Mouse (Mus musculus) embryonic facial prominence, embryonic 15.5 days (tissue): ENCODE measurements around the gene En1. TPM values are rescaled to one million over a fixed set of nuclear protein-coding genes. Genes with fewer than 3 reads are reported as not detected.

Source experiments
- ATAC-seq: fragments of 200-750 bp; cut with Nextera tagmentation; 2 replicates; pipeline ENCODE4 v1.8.0; 2017; ENCODE audit warnings: low read depth, moderate TSS enrichment; ENCODE audit not compliant: insufficient number of reproducible peaks, low FRiP score, low TSS enrichment
- H3K27ac ChIP-seq: fragments of 300-500 bp; sonication (generic); replicated peaks from 2 replicates; pipeline ENCODE4 v1.5.1; 2015; ENCODE audit warnings: mild to moderate bottlenecking, inconsistent platforms
- H3K27me3 ChIP-seq: fragments of 300-500 bp; sonication (generic); 2 replicates; pipeline ENCODE4 v1.6.1; 2015; ENCODE audit warnings: inconsistent platforms
- H3K36me3 ChIP-seq: fragments of 300-500 bp; sonication (generic); 2 replicates; pipeline ENCODE4 v1.6.1; 2015; ENCODE audit warnings: mild to moderate bottlenecking, inconsistent platforms
- H3K4me1 ChIP-seq: fragments of 300-500 bp; sonication (generic); 2 replicates; pipeline ENCODE4 v1.6.1; 2015; ENCODE audit warnings: inconsistent platforms
- H3K4me2 ChIP-seq: fragments of 300-500 bp; sonication (generic); replicated peaks from 2 replicates; pipeline ENCODE4 v1.6.1; 2015; ENCODE audit warnings: mild to moderate bottlenecking, inconsistent platforms
- H3K4me3 ChIP-seq: fragments of 300-500 bp; sonication (generic); replicated peaks from 2 replicates; pipeline ENCODE4 v1.5.1; 2015; ENCODE audit warnings: mild to moderate bottlenecking, inconsistent platforms
- H3K9ac ChIP-seq: fragments of 300-500 bp; sonication (generic); 2 replicates; pipeline ENCODE4 v1.6.1; 2015; ENCODE audit warnings: inconsistent platforms
- H3K9me3 ChIP-seq: fragments of 300-500 bp; sonication (generic); replicated peaks from 2 replicates; pipeline ENCODE4 v1.6.1; 2016; ENCODE audit warnings: inconsistent platforms
- WGBS: fragments of 180-500 bp; shearing (Covaris S2); methylation state at CpG from one replicate; pipeline ENCODE4 v1.1.7; 2015; 5-methylcytosine and 5-hydroxymethylcytosine counted together
- polyA plus RNA-seq: library from polyadenylated mRNA; unstranded; fragments of >200 nt; fragmentation: Nextera tagmentation; extraction: Ambion mirVana; gene quantifications from 2 replicates; pipeline ENCODE4 v1.2.1, GENCODE M21; 2015

En1 gene
- polyA plus RNA-seq, 1 experiment from 2014 or later = 2.1 TPM

- H3K9me3 ChIP-seq = no peaks in the 10 kb centered on the region
- H3K27ac ChIP-seq = no peak overlapping the region
- H3K4me2 ChIP-seq = no peak overlapping the region
- 8% methylated on average over 16 of the region's 16 CpGs for WGBS
- H3K36me3 ChIP-seq = no peaks in the 10 kb centered on the region
- peaks cover 95% of the 10 kb centered on the region for H3K27me3 ChIP-seq
- no peak overlapping the region; the same call in 1 of the 2 replicates for H3K4me3 ChIP-seq
- H3K4me1 ChIP-seq = peaks cover 31% of the 10 kb centered on the region
- H3K9ac ChIP-seq = no peak overlapping the region
- no peak for ATAC-seq
These were observed 873 bp upstream of the En1 start for GRCm38 (mm10) chr1:120601253-120601836.

GRCm38 (mm10) chr1:120602876-120603655 is 848 bp downstream of the En1 start:
- H3K27ac ChIP-seq = peak overlapping the region; percentile 71; the same call in 1 of the 2 replicates
- peak overlapping the region; percentile 90 for H3K4me2 ChIP-seq
- peak overlapping the region; percentile 31; the same call in 1 of the 2 replicates for H3K9ac ChIP-seq
- no peak for ATAC-seq
- peak overlapping the region; percentile 53 for H3K4me3 ChIP-seq
- H3K27me3 ChIP-seq = peaks cover 92% of the 10 kb centered on the region
- H3K9me3 ChIP-seq = no peaks in the 10 kb centered on the region
- under 1% methylated on average over 71 of the region's 83 CpGs for WGBS
- peaks cover 32% of the 10 kb centered on the region for H3K4me1 ChIP-seq
- H3K36me3 ChIP-seq = no peaks in the 10 kb centered on the region

DNA sequence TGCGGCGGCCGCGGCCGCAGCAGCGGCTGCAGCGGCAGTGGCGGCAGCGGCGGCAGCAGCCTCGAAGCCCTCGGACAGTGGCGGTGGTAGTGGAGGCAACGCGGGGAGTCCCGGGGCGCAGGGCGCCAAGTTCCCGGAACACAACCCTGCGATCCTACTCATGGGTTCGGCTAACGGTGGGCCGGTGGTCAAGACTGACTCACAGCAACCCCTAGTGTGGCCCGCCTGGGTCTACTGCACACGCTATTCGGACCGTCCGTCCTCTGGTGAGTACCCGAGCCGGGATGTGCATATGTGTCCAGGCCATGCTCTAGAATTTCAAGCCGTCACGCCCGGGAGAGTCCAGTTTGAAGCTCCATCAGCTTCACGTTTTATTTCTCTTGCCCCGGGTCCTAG is 1.4 kb downstream of the En1 start:
- ATAC-seq = no peak
- Histone ChIP-seq H3K9ac (0 out of 2 replicates have a peak overlapping the region, but pooled peaks have one; percentile 9), H3K27ac (no peak overlapping the region), H3K4me2 (peak overlapping the region; percentile 90), H3K4me1 (peaks cover 32% of the 10 kb centered on the region), H3K4me3 (peak overlapping the region; percentile 53), H3K36me3 (no peaks in the 10 kb centered on the region), H3K9me3 (no peaks in the 10 kb centered on the region), H3K27me3 (peaks cover 92% of the 10 kb centered on the region)
- WGBS = 3% methylated on average over 35 of the region's 35 CpGs

DNA sequence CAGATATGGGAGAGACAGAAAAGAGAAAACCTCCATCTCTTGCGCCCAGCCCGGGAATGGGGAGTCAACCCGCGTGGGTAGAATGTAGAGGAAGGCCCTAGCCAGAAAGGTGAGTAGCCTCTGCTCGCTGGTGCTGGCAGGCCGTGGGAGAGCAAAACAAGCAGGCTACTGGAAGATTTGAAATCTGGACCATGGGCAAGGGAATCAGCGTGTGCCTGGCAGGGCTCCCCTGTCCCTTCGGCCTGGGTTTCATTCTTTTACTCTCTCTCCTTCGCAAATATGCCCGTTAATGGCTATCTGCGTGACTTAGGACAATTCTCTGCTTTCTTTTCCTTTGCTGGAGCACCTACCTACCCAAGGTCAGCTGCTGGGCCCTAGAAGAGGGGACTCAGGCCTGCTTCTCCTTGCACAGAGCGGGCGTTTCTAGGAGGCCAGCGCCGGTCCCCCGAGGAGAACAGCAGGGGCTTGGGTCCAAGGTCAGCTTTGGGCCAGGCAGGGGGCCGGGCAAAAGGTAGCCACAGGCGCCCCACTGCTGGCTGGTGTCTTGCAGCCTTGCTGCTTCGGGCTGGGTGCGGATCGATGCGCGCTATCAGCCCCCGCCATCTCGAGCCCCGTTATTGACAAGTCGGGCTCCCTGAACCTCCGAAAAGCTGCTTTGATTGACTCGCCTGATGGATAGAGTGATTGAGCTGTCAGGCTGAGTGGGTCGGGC is 2.4 kb downstream of the En1 start:
- no peak overlapping the region for H3K27ac ChIP-seq
- H3K4me2 ChIP-seq = peak overlapping the region; percentile 90
- H3K9me3 ChIP-seq = no peaks in the 10 kb centered on the region
- peak overlapping the region; percentile 53 for H3K4me3 ChIP-seq
- peaks cover 32% of the 10 kb centered on the region for H3K4me1 ChIP-seq
- H3K27me3 ChIP-seq = peaks cover 92% of the 10 kb centered on the region
- WGBS = 14% methylated on average over 30 of the region's 30 CpGs
- H3K9ac ChIP-seq = no peak overlapping the region
- H3K36me3 ChIP-seq = no peaks in the 10 kb centered on the region
- ATAC-seq = no peak

DNA sequence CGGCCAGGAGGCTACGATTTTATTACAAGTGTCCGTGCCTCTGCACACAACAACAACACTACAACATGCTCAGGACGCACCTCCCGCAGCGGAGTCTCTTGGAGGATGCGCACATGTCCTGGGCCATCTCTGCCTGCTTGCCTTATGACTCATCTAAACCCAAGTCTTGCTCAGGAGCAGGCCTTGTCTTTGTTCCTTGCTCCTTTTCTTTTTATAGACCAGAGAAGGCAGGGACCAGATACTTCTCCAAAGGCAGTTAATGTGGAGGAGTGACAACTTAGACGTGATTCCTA is 2.9 kb downstream of the En1 start:
- Histone ChIP-seq H3K9me3 (no peaks in the 10 kb centered on the region), H3K27ac (no peak overlapping the region), H3K27me3 (peaks cover 92% of the 10 kb centered on the region), H3K4me2 (peak overlapping the region; percentile 90; the same call in 1 of the 2 replicates), H3K36me3 (no peaks in the 10 kb centered on the region), H3K9ac (no peak overlapping the region), H3K4me1 (peaks cover 32% of the 10 kb centered on the region), H3K4me3 (peak overlapping the region; percentile 53)
- ATAC-seq = no peak
- WGBS = 27% methylated on average over 8 of the region's 8 CpGs

GRCm38 (mm10) chr1:120605521-120606310 is 3.5 kb downstream of the En1 start:
- Histone ChIP-seq H3K27ac (no peak overlapping the region), H3K4me2 (no peak overlapping the region), H3K9ac (no peak overlapping the region), H3K9me3 (no peaks in the 10 kb centered on the region), H3K4me3 (peak overlapping the region; percentile 53; the same call in 1 of the 2 replicates), H3K36me3 (no peaks in the 10 kb centered on the region), H3K4me1 (peaks cover 32% of the 10 kb centered on the region), H3K27me3 (peaks cover 92% of the 10 kb centered on the region)
- WGBS = 24% methylated on average over 6 of the region's 6 CpGs
- ATAC-seq = no peak

DNA sequence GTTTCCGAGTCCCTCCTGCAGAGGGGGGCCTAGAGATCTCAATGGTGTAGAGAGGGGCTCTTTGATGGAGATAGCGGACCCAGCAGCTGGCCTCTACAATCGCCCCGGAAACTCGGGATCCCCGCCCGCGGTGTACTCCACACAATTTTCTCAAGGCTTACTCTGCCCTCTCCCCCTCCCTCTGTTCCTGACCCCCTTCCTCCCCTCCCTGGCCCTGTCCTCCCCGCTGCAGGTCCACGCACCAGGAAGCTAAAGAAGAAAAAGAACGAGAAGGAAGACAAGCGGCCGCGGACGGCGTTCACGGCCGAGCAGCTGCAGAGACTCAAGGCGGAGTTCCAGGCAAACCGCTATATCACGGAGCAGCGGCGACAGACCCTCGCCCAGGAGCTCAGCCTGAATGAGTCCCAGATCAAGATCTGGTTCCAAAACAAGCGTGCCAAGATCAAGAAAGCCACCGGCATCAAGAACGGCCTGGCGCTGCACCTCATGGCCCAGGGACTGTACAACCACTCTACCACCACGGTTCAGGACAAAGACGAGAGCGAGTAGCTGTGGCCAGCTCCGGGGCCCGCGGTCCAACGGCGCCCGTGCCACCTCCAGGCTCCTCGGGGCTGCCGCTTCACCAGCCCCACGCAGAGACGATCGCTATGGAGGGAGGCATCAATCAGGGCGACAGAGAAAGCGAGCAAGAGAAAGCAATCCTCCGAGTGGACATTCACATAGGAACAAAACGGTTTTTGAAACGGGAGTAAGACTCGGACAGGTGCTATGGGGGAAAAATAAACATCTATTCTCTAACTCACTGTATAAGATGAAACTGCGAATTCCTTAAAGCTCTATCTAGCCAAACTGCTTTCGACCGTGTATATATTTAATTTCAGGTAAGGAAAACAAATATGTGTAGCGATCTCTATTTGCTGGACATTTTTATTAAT is 4.7 kb downstream of the En1 start:
- H3K4me2 ChIP-seq = peak overlapping the region; percentile 42
- WGBS = 3% methylated on average over 50 of the region's 52 CpGs
- no peaks in the 10 kb centered on the region for H3K9me3 ChIP-seq
- H3K27me3 ChIP-seq = peaks cover 93% of the 10 kb centered on the region
- no peak overlapping the region for H3K9ac ChIP-seq
- H3K36me3 ChIP-seq = no peaks in the 10 kb centered on the region
- H3K4me1 ChIP-seq = peaks cover 31% of the 10 kb centered on the region
- peak overlapping the region; percentile 28 for H3K4me3 ChIP-seq
- ATAC-seq = no peak
- no peak overlapping the region for H3K27ac ChIP-seq

- Histone ChIP-seq H3K27me3 (peaks cover 96% of the 10 kb centered on the region), H3K27ac (no peak overlapping the region), H3K4me2 (no peak overlapping the region), H3K9me3 (no peaks in the 10 kb centered on the region), H3K36me3 (no peaks in the 10 kb centered on the region), H3K9ac (no peak overlapping the region), H3K4me1 (peaks cover 25% of the 10 kb centered on the region), H3K4me3 (peak overlapping the region; percentile 9; the same call in 1 of the 2 replicates)
- 19% methylated on average over 11 of the region's 11 CpGs for WGBS
- ATAC-seq = no peak
These were observed 5.6 kb downstream of the En1 start for GRCm38 (mm10) chr1:120607576-120608400.

DNA sequence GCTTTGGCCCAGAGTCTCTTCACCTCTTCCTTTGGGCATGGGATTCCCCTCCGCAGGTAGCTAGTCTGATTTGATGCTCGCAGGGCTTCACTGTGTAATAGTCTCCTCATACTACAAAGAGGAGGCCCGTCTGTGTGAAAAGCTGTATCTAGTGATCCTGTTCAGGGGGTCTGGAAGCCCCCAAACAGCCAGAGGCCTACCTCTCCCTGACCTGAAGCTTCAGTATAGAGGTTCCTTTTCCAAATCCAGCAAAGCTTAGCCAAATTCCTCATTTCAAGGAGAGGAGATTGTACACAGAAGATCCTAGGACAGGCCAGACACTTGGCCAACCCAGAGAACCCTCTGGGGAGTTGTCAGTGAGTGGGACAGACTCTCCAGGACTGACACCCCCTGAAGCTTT is 6.2 kb downstream of the En1 start:
- H3K4me2 ChIP-seq = no peak overlapping the region
- H3K4me1 ChIP-seq = peaks cover 20% of the 10 kb centered on the region
- 29% methylated on average over 3 of the region's 3 CpGs for WGBS
- no peak overlapping the region for H3K9ac ChIP-seq
- H3K4me3 ChIP-seq = no peak overlapping the region
- H3K36me3 ChIP-seq = no peaks in the 10 kb centered on the region
- H3K9me3 ChIP-seq = no peaks in the 10 kb centered on the region
- H3K27me3 ChIP-seq = peaks cover 96% of the 10 kb centered on the region
- H3K27ac ChIP-seq = no peak overlapping the region
- no peak for ATAC-seq
